Mouse (Mus musculus) liver, adult 2 months (tissue): ENCODE results near the gene Golph3. TPM values are rescaled to one million over a fixed set of nuclear protein-coding genes. Genes with fewer than 3 reads are reported as not detected.

Experiments used
- DNase-seq: peaks from one replicate; pipeline ENCODE4 v3.0.0-alpha.2; 2011; ENCODE audit warnings: low read depth, low spot score; ENCODE audit errors: extremely low read depth
- H3K27ac ChIP-seq: fragments of 200-500 bp; replicated peaks from 2 replicates; pipeline ENCODE4 v1.5.1; 2012; ENCODE audit warnings: low read depth, mild to moderate bottlenecking, control low read depth, inconsistent platforms, low read length; ENCODE audit not compliant: insufficient read depth
- H3K27me3 ChIP-seq: fragments of 200-500 bp; 2 replicates; pipeline ENCODE4 v1.6.1; 2012; ENCODE audit warnings: mild to moderate bottlenecking, moderate library complexity, low read length, inconsistent platforms; ENCODE audit not compliant: control insufficient read depth, insufficient read depth
- H3K36me3 ChIP-seq: fragments of 200-500 bp; 2 replicates; pipeline ENCODE4 v1.6.1; 2012; ENCODE audit warnings: low read length, inconsistent platforms; ENCODE audit not compliant: control insufficient read depth, insufficient read depth
- H3K4me1 ChIP-seq: fragments of 200-500 bp; 2 replicates; pipeline ENCODE4 v1.6.1; 2011; ENCODE audit warnings: low read length; ENCODE audit not compliant: control insufficient read depth, insufficient read depth
- H3K4me3 ChIP-seq: fragments of 200-500 bp; 2 replicates; pipeline ENCODE4 v1.5.1; 2011; ENCODE audit warnings: low read depth, mild to moderate bottlenecking, control low read depth, low read length, moderate library complexity; ENCODE audit not compliant: insufficient read depth
- H3K79me2 ChIP-seq: fragments of 200-500 bp; 2 replicates; pipeline ENCODE4 v1.6.1; 2012; ENCODE audit warnings: inconsistent platforms, mild to moderate bottlenecking, low read length, moderate library complexity; ENCODE audit not compliant: control insufficient read depth, insufficient read depth
- H3K9ac ChIP-seq: fragments of 200-500 bp; 2 replicates; pipeline ENCODE4 v1.6.1; 2012; ENCODE audit warnings: low read depth, mild to moderate bottlenecking, control low read depth, inconsistent platforms, low read length
- CTCF ChIP-seq: fragments of 200-500 bp; IDR thresholded peaks from 2 replicates; pipeline ENCODE4 v1.5.1; 2011; ENCODE audit warnings: low read depth, low read length, control low read depth
- POLR2A ChIP-seq: fragments of 200-500 bp; IDR thresholded peaks from 2 replicates; pipeline ENCODE4 v1.6.1; 2011; ENCODE audit warnings: low read length, control low read depth; ENCODE audit not compliant: insufficient read depth; ENCODE audit errors: extremely low read depth
- WGBS: fragments of 180-500 bp; shearing (Covaris S2); methylation state at CpG from one replicate; pipeline ENCODE4 v1.1.7; 2018; 5-methylcytosine and 5-hydroxymethylcytosine counted together
- polyA plus RNA-seq: library from polyadenylated mRNA; depleted of rRNA; stranded (reverse); fragments of >200 nt; gene quantifications from 2 replicates; pipeline ENCODE4 v1.2.3, GENCODE M21; 2012; rRNA removed
- total RNA-seq: library from RNA; depleted of rRNA; stranded (reverse); fragments of >200 nt; gene quantifications from 2 replicates; pipeline ENCODE4 v1.2.3, GENCODE M21; 2014; rRNA removed

Gene Golph3
- total and polyA plus RNA-seq, 2 experiments: 49.8 to 52.4 TPM

DNA sequence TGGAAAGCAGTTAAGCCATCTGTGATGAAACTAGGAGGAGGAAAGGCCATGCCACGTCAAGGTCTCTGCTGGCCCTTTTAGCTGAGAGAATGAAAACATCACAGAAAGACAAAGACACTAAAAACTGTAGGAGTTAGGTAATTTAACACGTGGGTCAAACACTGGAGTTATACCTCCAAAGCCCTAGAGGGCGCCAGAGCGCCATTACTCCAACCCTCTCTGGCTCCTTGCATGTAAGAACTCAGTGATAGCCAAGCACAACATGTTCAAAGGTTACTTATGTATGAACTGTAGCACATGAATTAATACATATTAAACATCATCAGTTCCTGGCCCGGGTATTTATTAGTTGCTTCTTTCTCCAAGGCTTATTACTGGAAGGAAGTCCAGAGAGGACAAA is 59.3 kb downstream of the Golph3 start:
- Histone ChIP-seq H3K4me3 (no peak overlapping the region), H3K36me3 (no peaks in the 10 kb centered on the region), H3K79me2 (no peaks in the 10 kb centered on the region), H3K27me3 (no peaks in the 10 kb centered on the region), H3K4me1 (no peaks in the 10 kb centered on the region; the same call in 1 of the 2 replicates), H3K27ac (no peak overlapping the region), H3K9ac (no peak overlapping the region)
- DNase-seq: peak; percentile 38
- WGBS: 47% methylated on average over 5 of the region's 5 CpGs
- no peak for TF ChIP-seq POLR2A
- peak; percentile 53 for TF ChIP-seq CTCF

DNA sequence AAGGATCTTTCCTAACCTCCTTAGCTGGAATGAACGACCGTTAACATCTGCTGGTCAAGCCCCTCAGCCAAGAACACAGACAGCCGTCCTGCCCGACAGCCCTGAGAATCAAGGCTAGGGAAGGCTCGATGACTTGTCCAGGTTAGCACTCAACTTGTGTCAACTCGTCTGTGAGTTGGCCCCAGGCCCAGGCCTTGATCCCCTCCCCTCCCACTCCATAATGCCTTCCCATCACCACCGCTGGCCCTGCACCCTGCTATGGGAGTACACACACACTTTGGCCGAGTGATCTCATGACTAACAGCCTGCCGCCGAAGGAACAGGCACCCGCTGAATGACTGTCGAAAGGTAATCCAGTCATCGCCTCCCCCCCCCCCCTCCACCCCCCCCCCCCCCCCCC is 63.4 kb downstream of the Golph3 start:
- no peak for DNase-seq
- no peaks in the 10 kb centered on the region for H3K79me2 ChIP-seq
- no peaks in the 10 kb centered on the region for H3K27me3 ChIP-seq
- H3K4me3 ChIP-seq: no peak overlapping the region
- H3K36me3 ChIP-seq: no peaks in the 10 kb centered on the region
- no peak overlapping the region for H3K27ac ChIP-seq
- H3K4me1 ChIP-seq: no peaks in the 10 kb centered on the region
- H3K9ac ChIP-seq: no peak overlapping the region
- 86% methylated on average over 13 of the region's 13 CpGs for WGBS
- TF ChIP-seq CTCF (no peak), POLR2A (no peak)

DNA sequence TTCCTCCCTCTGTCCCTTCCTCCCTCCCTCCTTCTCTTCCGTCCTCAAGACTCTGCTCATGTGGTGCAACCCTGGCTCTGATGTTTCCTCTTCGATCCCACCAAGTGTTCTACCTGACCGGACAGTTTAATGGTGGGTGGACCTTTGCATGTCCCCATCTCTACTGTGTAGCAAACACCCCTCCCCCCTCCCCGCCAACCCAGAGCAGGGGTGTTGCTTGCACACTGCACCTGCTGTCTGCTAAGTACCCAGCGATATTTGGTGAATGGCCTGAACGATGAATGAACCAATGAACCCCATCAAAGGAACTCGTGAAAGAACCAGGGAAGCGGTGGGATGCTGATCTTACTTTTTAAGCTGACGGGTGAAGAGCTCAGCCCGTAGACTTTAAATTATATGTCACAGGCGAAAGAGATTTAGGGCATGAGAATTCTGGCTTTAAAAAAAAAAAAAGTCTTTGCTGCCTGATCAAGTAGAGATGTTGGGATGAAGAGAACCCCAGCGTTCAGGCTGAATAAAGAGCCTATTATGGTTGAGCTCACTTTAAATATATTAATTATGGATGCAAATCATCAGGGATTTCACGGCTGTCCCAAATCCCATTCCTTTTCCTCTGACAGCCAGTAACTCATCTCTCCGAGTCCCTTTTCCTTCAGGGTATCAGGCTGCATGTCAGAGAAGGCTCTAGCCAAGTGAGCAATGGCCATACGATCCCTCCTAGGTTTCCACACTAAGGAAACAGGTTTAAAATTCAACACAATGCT is 67.7 kb downstream of the Golph3 start:
- no peak for DNase-seq
- H3K4me1 ChIP-seq: no peaks in the 10 kb centered on the region
- WGBS: 89% methylated on average over 15 of the region's 15 CpGs
- H3K27ac ChIP-seq: no peak overlapping the region
- no peaks in the 10 kb centered on the region for H3K36me3 ChIP-seq
- H3K27me3 ChIP-seq: no peaks in the 10 kb centered on the region
- TF ChIP-seq CTCF (no peak), POLR2A (no peak)
- no peak overlapping the region for H3K9ac ChIP-seq
- no peak overlapping the region for H3K4me3 ChIP-seq
- H3K79me2 ChIP-seq: no peaks in the 10 kb centered on the region

DNA sequence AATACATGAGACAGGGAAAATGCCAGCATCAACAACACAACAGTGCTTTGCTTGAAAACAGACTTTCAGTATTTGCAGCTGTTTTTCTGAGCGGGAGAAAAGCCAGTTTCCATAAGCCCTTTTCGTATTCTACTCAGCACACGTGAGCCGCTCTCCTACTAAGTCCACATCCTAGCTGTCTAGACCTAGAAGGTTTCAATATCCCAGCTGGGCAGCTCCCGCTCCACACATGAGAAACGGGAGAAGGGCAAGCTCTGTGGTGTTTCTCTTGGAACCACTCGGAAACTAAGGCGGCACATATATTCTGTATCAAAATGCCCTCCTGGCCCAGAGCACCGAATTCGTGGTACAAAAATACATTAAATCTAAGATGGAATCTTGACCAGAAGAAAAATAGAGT is 73.5 kb downstream of the Golph3 start:
- WGBS: 94% methylated on average over 10 of the region's 10 CpGs
- H3K27ac ChIP-seq: no peak overlapping the region
- H3K4me3 ChIP-seq: no peak overlapping the region

DNA sequence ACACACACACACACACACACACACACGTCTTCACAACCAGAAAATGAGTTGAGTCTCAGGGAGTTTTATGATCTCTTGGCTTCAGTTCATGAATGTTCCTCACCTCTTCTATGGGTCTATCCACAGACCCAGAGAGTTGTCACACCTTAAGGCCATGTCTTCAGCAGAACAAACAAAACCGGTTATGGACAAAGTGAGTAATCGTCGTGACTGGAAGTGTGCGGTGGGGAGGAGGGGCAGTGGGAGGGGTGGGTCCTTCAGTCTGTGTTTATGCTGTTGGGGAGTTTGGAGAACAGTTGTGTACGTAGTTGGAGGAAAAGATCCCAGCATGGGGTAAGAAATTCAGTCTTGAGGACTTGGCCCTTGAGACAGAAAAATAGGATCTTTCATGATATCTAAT is 75.8 kb downstream of the Golph3 start:
- Histone ChIP-seq H3K27me3 (no peaks in the 10 kb centered on the region), H3K27ac (no peak overlapping the region), H3K4me3 (no peak overlapping the region), H3K9ac (no peak overlapping the region), H3K36me3 (no peaks in the 10 kb centered on the region), H3K79me2 (no peaks in the 10 kb centered on the region), H3K4me1 (no peaks in the 10 kb centered on the region)
- DNase-seq: no peak
- 80% methylated on average over 6 of the region's 6 CpGs for WGBS
- TF ChIP-seq CTCF: no peak
- no peak for TF ChIP-seq POLR2A

More for the DNA sequence above, 73.5 kb downstream of the Golph3 start:
- Histone ChIP-seq H3K4me1 (no peaks in the 10 kb centered on the region), H3K79me2 (no peaks in the 10 kb centered on the region), H3K9ac (no peak overlapping the region), H3K27me3 (no peaks in the 10 kb centered on the region), H3K36me3 (no peaks in the 10 kb centered on the region)
- TF ChIP-seq POLR2A (no peak), CTCF (no peak)
- DNase-seq: no peak

Other genes starting within 250 kb of the Golph3 start
- 34.2 and 36.7 TPM in 2 replicates for gene Zfr, start 203.6 kb upstream of the Golph3 start, total RNA-seq
- 46.2 and 61.6 TPM in 2 replicates for gene Zfr, start 203.6 kb upstream of the Golph3 start, polyA plus RNA-seq
- gene Mtmr12, start 116.4 kb upstream of the Golph3 start, total RNA-seq: 3.4 and 4.4 TPM in 2 replicates
- 5.7 and 6.5 TPM in 2 replicates for gene Mtmr12, start 116.4 kb upstream of the Golph3 start, polyA plus RNA-seq
- gene 1810049J17Rik, start 449 bp downstream of the Golph3 start, total RNA-seq: not detected in 2 replicates
- gene 1810049J17Rik, start 449 bp downstream of the Golph3 start, polyA plus RNA-seq: not detected in 2 replicates